Mouse (Mus musculus): ENCODE measurements around the gene Megf8. TPM values are rescaled to one million over a fixed set of nuclear protein-coding genes. Genes with fewer than 3 reads are reported as not detected.
A peak's percentile ranks its signal among the peaks of the same experiment; 100 is the strongest.

The Megf8 gene
- polyA plus RNA-seq, 1 experiment from 2014 or later, result 5.6 TPM

- Histone ChIP-seq H3K4me1 (ENCODE audit: insufficient read depth, low read depth, low read length) (peaks cover 16% of the 10 kb centered on the region), H3K27me3 (replicated peaks; ENCODE audit: insufficient read depth, low read length) (no peaks in the 10 kb centered on the region), H3K4me2 (replicated peaks; ENCODE audit: low read depth, low read length) (peak overlapping the region; percentile 87), H3K4me3 (ENCODE audit: low read depth, low read length) (no peak overlapping the region), H3K27ac (ENCODE audit: low read length) (peak overlapping the region; percentile 89), H3K9me3 (ENCODE audit: low read length) (no peaks in the 10 kb centered on the region), H3K9ac (replicated peaks; ENCODE audit: low read depth) (no peak overlapping the region), H3K36me3 (ENCODE audit: insufficient read depth, low read length) (no peaks in the 10 kb centered on the region)
- TF ChIP-seq CTCF (IDR thresholded peaks at IDR 0.05) (no peak), EP300 (IDR thresholded peaks at IDR 0.05) (no peak)
- DNase-seq (ENCODE audit: low spot score) (no peak), ATAC-seq (no peak)
- 82% methylated on average over 8 of the region's 8 CpGs for WGBS
Observed at GRCm38 (mm10) chr7:25269545-25270271, 47.3 kb upstream of the Megf8 start.

GRCm38 (mm10) chr7:25270652-25271633, 46.0 kb upstream of the Megf8 start:
- TF ChIP-seq CTCF (IDR thresholded peaks at IDR 0.05) (no peak), EP300 (IDR thresholded peaks at IDR 0.05) (no peak)
- Histone ChIP-seq H3K4me1 (ENCODE audit: insufficient read depth, low read depth, low read length) (peaks cover 21% of the 10 kb centered on the region), H3K36me3 (ENCODE audit: insufficient read depth, low read length) (no peaks in the 10 kb centered on the region), H3K4me2 (replicated peaks; ENCODE audit: low read depth, low read length) (no peak overlapping the region), H3K27ac (ENCODE audit: low read length) (no peak overlapping the region), H3K9ac (replicated peaks; ENCODE audit: low read depth) (no peak overlapping the region), H3K9me3 (ENCODE audit: low read length) (no peaks in the 10 kb centered on the region), H3K27me3 (replicated peaks; ENCODE audit: insufficient read depth, low read length) (no peaks in the 10 kb centered on the region), H3K4me3 (ENCODE audit: low read depth, low read length) (no peak overlapping the region)
- 88% methylated on average over 35 of the region's 35 CpGs for WGBS
- no peak for DNase-seq (ENCODE audit: low spot score)
- ATAC-seq, result no peak

GRCm38 (mm10) chr7:25271651-25272444, 45.1 kb upstream of the Megf8 start:
- no peak overlapping the region for H3K9ac ChIP-seq (replicated peaks; ENCODE audit: low read depth)
- no peaks in the 10 kb centered on the region for H3K9me3 ChIP-seq (ENCODE audit: low read length)
- peaks cover 19% of the 10 kb centered on the region for H3K4me1 ChIP-seq (ENCODE audit: insufficient read depth, low read depth, low read length)
- ATAC-seq, result no peak
- H3K4me2 ChIP-seq (replicated peaks; ENCODE audit: low read depth, low read length), result no peak overlapping the region
- DNase-seq (ENCODE audit: low spot score), result no peak
- H3K27me3 ChIP-seq (replicated peaks; ENCODE audit: insufficient read depth, low read length), result no peaks in the 10 kb centered on the region
- no peak overlapping the region for H3K27ac ChIP-seq (ENCODE audit: low read length)
- WGBS, result 90% methylated on average over 27 of the region's 30 CpGs
- no peak overlapping the region for H3K4me3 ChIP-seq (ENCODE audit: low read depth, low read length)
- TF ChIP-seq CTCF (IDR thresholded peaks at IDR 0.05) (no peak), EP300 (IDR thresholded peaks at IDR 0.05) (no peak)
- no peaks in the 10 kb centered on the region for H3K36me3 ChIP-seq (ENCODE audit: insufficient read depth, low read length)

- H3K27ac ChIP-seq (ENCODE audit: low read length), result no peak overlapping the region
- H3K9me3 ChIP-seq (ENCODE audit: low read length), result no peaks in the 10 kb centered on the region
- no peak overlapping the region for H3K9ac ChIP-seq (replicated peaks; ENCODE audit: low read depth)
- no peaks in the 10 kb centered on the region for H3K27me3 ChIP-seq (replicated peaks; ENCODE audit: insufficient read depth, low read length)
- H3K36me3 ChIP-seq (ENCODE audit: insufficient read depth, low read length), result no peaks in the 10 kb centered on the region
- no peak for TF ChIP-seq EP300 (IDR thresholded peaks at IDR 0.05)
- H3K4me2 ChIP-seq (replicated peaks; ENCODE audit: low read depth, low read length), result no peak overlapping the region
- DNase-seq (ENCODE audit: low spot score) (no peak), ATAC-seq (no peak)
- peaks cover 20% of the 10 kb centered on the region for H3K4me1 ChIP-seq (ENCODE audit: insufficient read depth, low read depth, low read length)
- H3K4me3 ChIP-seq (ENCODE audit: low read depth, low read length), result no peak overlapping the region
- 84% methylated on average over 37 of the region's 38 CpGs for WGBS
Observed at GRCm38 (mm10) chr7:25272445-25273258, 44.3 kb upstream of the Megf8 start.

GRCm38 (mm10) chr7:25273259-25274241, 43.4 kb upstream of the Megf8 start:
- 87% methylated on average over 22 of the region's 22 CpGs for WGBS
- Histone ChIP-seq H3K27me3 (replicated peaks; ENCODE audit: insufficient read depth, low read length) (no peaks in the 10 kb centered on the region), H3K36me3 (ENCODE audit: insufficient read depth, low read length) (no peaks in the 10 kb centered on the region), H3K4me3 (ENCODE audit: low read depth, low read length) (no peak overlapping the region), H3K9me3 (ENCODE audit: low read length) (no peaks in the 10 kb centered on the region), H3K9ac (replicated peaks; ENCODE audit: low read depth) (no peak overlapping the region), H3K4me2 (replicated peaks; ENCODE audit: low read depth, low read length) (no peak overlapping the region), H3K4me1 (ENCODE audit: insufficient read depth, low read depth, low read length) (peaks cover 24% of the 10 kb centered on the region), H3K27ac (ENCODE audit: low read length) (no peak overlapping the region)
- ATAC-seq (no peak), DNase-seq (ENCODE audit: low spot score) (no peak)
- no peak for TF ChIP-seq EP300 (IDR thresholded peaks at IDR 0.05)
- TF ChIP-seq CTCF (IDR thresholded peaks at IDR 0.05), result no peak

Measured in lung, postnatal 0 days (tissue).